Mouse (Mus musculus) cerebellum, postnatal 25 days (tissue): ENCODE results near the gene Rfpl4b.
"Not testable (repeated sequence)": the region's sequence is repeated elsewhere in the genome, so short reads cannot be mapped to it uniquely, and the experiment has no call there.

Experiments used
- DNase-seq, 2 experiments: peaks; one replicate each; pipeline ENCODE4 v3.0.0; 2021; ENCODE audit warnings: mixed read lengths in 2 of 2

Rfpl4b gene

DNA sequence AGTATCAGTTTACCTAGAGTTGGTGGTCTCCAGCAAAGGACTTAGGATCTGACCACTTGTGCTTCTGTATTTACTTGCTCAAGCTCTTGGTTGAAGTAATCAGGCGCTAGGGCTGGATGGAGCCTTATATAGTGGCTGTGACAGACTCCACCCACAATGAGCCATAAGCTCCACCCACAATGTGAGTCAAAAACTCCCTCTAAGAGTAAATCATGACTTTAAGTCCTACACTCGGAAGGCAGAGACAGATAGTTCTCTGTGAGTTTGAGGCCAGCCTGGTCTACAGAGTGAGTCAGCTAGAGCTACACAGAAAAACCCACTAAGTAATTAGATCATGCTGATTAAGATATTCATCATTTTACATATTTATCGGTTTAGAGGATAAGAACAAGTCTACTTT lies at the start of gene Rfpl4b:
Rfpl4b (minus strand) TSS at position 101 of the 400 bp plus-strand sequence.
- DNase-seq, result no peak

DNA sequence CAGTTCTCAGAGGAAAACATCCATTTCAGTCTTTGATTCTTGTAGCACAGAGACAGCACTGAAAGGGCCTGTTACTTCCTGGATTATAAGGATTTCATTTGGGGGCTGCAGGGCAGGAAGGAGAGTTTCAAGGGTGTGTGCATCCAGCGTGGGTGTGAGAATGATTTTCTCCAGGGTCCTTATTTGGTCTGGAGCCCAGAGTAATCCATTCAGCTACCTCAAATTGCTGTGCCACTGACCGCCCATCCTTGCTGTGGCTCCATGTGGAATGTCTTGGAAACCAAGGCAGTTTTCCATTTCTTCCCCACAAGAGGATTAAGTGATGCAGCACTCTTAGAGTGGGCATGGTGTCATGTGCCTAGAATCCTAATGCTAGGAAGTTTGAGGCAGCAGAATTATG lies 33.6 kb upstream of the Rfpl4b start:
- no peak for DNase-seq

DNA sequence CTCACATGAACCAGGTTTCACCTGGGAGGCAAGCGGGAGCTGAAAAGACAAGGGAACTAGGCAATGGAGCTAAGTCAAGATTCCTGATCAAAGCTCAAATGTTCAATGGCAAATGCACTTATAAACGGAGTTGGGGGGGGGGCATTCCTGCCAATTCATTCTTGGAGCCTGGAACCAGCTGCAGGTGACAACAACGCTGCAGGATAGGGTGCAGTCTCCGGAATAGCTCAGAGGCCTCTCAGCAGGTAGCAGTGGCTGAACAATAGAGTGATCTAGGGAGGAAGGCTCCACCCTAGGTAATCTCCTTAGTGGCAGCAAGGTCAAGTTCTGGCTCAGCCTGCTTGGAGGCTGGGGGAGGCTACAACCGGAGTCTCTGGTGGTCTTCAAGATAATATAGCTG lies 28.4 kb upstream of the Rfpl4b start:
- DNase-seq, result not testable (repeated sequence)

DNA sequence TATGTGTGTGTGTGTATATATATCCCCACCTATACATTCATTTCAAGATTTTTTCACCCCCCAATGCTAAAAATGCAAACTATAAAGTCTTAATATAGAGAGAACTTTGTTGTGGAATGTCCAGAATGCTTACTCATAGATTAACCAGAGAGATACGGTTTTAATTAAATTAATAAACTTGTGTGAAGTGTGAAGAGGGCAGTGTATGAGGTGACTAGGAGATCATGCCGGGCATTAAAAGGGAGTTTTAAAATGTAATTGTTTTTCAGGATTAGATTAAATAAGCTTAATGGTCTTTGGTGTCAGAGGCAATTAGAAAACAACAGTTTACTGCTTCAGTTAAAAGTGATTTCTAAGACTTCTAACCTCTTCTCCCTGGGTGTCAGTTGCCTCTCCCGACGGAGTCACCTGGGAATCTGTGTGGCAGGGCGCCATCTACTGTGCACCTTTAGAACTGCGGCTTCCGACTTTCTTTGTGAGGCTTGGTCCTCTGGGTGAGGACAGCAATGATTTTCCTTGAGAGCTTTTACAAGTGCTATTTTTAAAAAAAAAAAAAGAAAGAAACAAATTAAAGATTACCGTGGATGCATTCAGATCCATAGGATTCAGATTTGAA lies 27.4 kb upstream of the Rfpl4b start:
- peak; percentile 85 to 88 for DNase-seq

DNA sequence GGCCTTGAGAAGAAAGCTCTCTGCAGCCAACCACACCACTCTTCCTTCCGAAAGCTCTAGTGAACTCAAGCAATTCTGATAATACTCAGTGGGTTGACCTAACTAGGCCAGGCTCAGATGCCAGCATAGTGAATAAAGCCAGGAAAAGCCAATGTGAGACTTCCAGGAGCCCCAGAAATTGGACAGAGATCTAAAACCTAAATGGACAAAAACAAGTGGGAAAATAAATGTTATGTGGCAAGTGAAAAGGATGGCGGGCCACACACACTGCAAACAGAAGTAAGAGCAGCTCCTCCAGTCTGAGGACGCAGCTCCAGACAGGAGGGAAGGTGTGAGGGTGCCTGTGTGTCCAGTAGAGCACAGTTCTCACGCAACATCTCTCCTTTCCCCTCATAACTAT lies 26.7 kb upstream of the Rfpl4b start:
- DNase-seq, result peak; percentile 14 to 18

DNA sequence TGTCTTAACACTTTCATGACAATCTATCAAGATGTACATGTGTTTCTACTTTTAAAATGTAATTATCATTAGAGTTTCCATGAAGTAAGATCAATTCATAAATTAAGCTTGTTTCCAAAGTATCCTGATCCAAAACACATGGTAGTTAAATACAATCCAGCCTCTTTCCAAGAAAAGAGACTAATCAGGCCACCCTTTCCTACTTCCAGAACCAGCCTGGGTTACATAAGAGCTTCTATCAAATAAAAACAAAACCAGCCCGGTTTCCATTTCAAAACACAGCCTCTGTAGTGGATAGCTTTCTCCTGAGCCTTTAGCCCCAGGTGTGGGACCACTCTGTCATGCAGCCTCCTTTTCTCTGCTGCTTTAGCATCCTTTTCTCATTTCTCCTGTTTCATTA lies 2.2 kb upstream of the Rfpl4b start:
- DNase-seq, result no peak

DNA sequence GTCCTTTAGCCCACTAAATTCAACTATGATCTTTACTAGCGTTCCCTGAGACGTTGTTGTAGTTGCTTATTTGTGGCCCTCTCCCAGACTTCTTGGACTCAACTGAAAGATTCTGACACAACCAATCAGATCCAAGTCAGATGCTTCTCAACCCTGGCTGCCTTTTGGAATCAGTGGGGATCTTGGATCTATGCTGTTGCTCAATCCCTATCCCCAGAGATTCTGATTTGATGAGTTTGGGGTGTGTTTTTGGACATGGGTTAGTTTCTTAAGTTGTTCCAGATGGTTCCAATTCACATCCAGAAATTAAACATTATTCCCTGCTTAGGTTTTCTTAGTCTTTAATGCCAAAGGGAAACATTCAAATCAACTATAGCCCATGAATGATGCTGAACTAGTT lies 15.5 kb downstream of the Rfpl4b start:
- DNase-seq, result no peak

DNA sequence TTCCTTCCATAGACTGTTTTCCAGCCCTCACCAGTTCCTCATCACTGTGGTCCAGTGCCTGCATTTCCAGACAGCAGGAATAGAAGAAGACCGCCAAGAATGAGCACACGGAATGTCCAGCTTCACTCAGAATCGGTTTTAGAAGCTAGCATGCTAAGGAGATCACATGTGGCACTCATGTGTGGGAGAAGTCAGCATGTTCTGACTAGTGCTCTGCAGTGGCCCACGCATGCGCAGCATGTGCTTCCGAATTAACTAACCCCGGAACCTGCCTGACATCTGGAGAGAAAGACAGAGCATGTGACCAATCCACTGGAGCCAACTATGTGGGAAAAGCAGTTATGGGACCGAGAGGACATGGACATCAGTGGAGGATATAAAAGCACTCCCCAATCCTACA lies 17.5 kb downstream of the Rfpl4b start:
- DNase-seq, result no peak

DNA sequence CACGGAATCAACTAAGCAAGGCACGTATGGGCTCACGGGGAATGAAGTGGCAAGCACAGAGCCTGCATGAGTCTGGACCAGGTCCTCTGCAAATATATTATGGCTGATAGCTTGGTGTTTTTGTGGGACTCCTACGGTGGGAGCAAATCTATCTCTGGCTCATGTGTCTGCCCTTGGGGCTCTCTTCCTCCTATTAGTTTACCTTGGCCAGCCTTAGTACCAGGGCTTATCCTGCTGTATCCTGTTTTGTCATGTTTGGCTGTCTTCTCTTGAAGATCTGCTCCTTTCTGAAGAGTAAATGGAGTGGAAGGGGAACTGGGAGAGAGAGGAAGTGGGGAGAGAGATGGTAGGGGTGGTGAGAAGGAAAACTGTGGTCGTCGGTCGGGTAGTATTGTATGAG lies 18.3 kb downstream of the Rfpl4b start:
- no peak for DNase-seq

DNA sequence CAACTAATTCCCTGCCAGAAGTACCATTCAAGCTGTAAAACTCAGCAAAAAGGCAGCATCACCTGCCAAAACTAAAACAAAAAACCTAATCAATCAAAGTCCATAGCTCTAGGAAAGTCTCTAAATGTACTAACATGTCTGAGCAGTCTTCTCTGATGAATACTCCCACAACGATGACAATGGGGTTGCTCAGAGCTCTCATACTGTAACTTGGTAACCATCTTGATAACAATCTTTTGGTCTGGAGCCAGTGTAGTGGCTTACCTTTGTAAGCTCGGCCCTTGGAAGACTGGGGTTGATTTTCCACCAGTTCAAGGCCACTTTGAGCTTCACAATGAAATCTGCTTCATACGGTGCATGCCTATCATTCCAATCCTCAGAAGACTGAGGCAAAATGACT lies 33.0 kb downstream of the Rfpl4b start:
- DNase-seq, result no peak
